Mouse (Mus musculus) stomach, embryonic 16.5 days (tissue): ENCODE results near the gene Ppp1r26. TPM values are rescaled to one million over a fixed set of nuclear protein-coding genes. Genes with fewer than 3 reads are reported as not detected.
"Not testable (repeated sequence)": the region's sequence is repeated elsewhere in the genome, so short reads cannot be mapped to it uniquely, and the experiment has no call there.

Experiments
- ATAC-seq: fragments of 200-750 bp; cut with Nextera tagmentation; 2 replicates; pipeline ENCODE4 v1.8.0; 2017; ENCODE audit warnings: moderate number of reproducible peaks, moderate TSS enrichment; ENCODE audit not compliant: insufficient read depth, low FRiP score
- H3K27ac ChIP-seq: fragments of 300-500 bp; sonication (generic); 2 replicates; pipeline ENCODE4 v1.5.1; 2014; ENCODE audit warnings: low read length
- H3K27me3 ChIP-seq: fragments of 300-500 bp; sonication (generic); 2 replicates; pipeline ENCODE4 v1.6.1; 2014; ENCODE audit warnings: low read length, control low read depth, mixed read lengths; ENCODE audit not compliant: control insufficient read depth, insufficient read depth
- H3K36me3 ChIP-seq: fragments of 300-500 bp; sonication (generic); 2 replicates; pipeline ENCODE4 v1.6.1; 2014; ENCODE audit warnings: low read length; ENCODE audit not compliant: control insufficient read depth, insufficient read depth
- H3K4me1 ChIP-seq: fragments of 300-500 bp; sonication (generic); 2 replicates; pipeline ENCODE4 v1.6.1; 2014; ENCODE audit warnings: low read length, control low read depth, mixed read lengths; ENCODE audit not compliant: control insufficient read depth, insufficient read depth
- H3K4me2 ChIP-seq: fragments of 300-500 bp; sonication (generic); 2 replicates; pipeline ENCODE4 v1.6.1; 2014; ENCODE audit warnings: low read depth, low read length, mixed read lengths
- H3K4me3 ChIP-seq: fragments of 300-500 bp; sonication (generic); replicated peaks from 2 replicates; pipeline ENCODE4 v1.5.1; 2014; ENCODE audit warnings: mild to moderate bottlenecking, low read length
- H3K9ac ChIP-seq: fragments of 300-500 bp; sonication (generic); 2 replicates; pipeline ENCODE4 v1.6.1; 2014; ENCODE audit warnings: low read length
- H3K9me3 ChIP-seq: fragments of 300-500 bp; sonication (generic); replicated peaks from 2 replicates; pipeline ENCODE4 v1.6.1; 2016; ENCODE audit warnings: low read length, control low read depth; ENCODE audit not compliant: control insufficient read depth
- WGBS: fragments of 180-500 bp; shearing (Covaris S2); extraction: QIAGEN DNeasy Blood & Tissue Kit; methylation state at CpG from one replicate; pipeline ENCODE4 v1.1.7; 2014; 5-methylcytosine and 5-hydroxymethylcytosine counted together
- polyA plus RNA-seq: library from polyadenylated mRNA; unstranded; fragments of >200 nt; fragmentation: Nextera tagmentation; extraction: Ambion mirVana; gene quantifications from 2 replicates; pipeline ENCODE4 v1.2.1, GENCODE M21; 2015

Ppp1r26 gene
- polyA plus RNA-seq, 1 experiment from 2014 or later, result 4.2 TPM

DNA sequence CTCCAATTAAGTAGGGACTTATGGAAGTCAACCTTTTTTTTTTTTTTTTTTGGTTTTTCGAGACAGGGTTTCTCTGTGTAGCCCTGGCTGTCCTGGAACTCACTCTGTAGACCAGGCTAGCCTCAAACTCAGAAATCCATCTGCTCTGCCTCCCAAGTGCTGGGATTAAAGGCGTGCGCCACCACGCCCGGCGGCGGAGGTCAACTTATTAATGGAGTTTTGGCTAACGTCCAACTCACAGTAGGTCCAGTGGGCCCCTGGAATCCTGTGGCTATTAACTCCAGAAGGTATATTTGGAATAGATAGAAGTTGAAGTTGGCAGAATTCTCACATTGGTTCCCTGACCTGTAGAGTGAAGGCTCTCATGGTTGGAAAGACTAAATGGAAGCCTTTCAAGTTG, 25.4 kb downstream of the Ppp1r26 start:
- WGBS, result 91% methylated on average over 8 of the region's 8 CpGs
- H3K4me1 ChIP-seq, H3K27me3 ChIP-seq, H3K4me3 ChIP-seq, ATAC-seq, H3K9ac ChIP-seq, H3K4me2 ChIP-seq, H3K9me3 ChIP-seq, H3K27ac ChIP-seq: not testable (repeated sequence)
- peaks cover 31% of the 10 kb centered on the region for H3K36me3 ChIP-seq

DNA sequence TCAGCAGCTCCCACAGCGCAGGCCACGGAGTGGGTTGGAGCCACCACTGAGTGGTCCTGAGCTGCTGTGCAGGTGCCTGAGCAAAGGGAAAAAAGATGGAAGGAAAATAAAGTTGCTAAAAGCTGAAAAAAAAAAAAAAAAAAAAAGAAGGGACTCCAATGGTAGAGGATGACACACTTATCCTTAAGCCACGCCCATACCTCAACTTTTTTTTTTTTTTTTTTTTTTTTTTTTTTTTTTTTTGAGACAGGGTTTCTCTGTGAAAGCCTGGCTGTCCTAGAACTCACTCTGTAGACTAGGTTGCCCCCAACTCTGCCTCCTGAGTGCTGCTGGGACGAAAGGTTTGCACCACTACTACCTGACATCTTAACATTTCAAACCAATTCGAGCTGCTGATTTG, 31.4 kb downstream of the Ppp1r26 start:
- 93% methylated on average over 5 of the region's 5 CpGs for WGBS
- H3K4me2 ChIP-seq, H3K27me3 ChIP-seq, H3K9ac ChIP-seq, H3K4me1 ChIP-seq, H3K4me3 ChIP-seq, H3K27ac ChIP-seq, ATAC-seq, H3K9me3 ChIP-seq, H3K36me3 ChIP-seq: not testable (repeated sequence)

DNA sequence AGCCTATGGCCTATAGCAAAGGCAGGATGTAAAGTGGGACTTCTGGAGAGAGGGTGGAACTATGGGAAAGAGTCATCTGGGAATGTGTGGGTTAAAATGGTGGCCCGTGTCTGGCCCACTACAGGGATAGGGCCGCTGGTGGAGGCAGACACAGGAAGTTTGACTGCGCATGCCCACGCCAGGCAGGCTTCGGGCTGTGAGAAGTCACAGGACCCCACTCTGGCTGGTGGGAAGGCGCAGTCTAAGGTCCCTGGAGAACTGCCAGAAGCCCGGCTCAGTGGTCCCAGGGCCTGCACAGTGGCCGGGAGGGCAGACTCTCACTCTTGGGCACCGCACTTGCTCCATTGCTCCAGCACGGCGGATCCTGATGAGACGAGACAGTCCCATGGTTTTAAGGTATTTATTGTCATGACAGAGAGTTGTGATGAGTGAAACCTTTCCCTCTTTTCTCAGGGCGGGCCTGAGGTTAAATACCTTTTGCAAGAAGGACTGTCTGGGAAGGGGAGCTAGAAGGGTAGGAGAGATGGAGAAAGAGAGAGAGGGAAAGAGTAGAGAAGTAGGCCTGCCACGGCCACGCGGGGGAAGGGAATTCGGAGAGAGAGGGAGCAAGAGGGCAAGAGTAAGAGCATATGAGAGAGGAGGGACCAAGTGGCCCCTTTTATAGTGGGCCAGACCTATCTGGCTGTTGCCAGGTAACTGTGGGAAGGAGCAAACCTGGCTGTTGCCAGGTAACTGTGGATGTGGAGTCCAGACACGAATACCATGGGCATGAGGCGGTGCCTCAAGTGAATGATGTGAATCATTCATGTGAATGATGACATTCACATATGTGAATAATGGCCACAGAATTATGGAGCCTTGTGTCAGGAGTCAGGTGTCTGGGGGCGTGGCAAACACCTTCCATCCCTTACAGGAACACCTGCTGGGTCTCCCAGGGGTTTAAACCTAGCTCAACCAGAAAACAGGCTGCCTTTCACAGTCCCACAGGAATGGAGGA, 32.9 kb downstream of the Ppp1r26 start:
- WGBS, result 62% methylated on average over 20 of the region's 20 CpGs
- Histone ChIP-seq H3K4me1 (no peaks in the 10 kb centered on the region), H3K27ac (no peak overlapping the region), H3K9ac (0 out of 2 replicates have a peak overlapping the region, but pooled peaks have one; percentile 9), H3K4me2 (peak overlapping the region; percentile 22; the same call in 1 of the 2 replicates), H3K36me3 (no peaks in the 10 kb centered on the region), H3K9me3 (no peaks in the 10 kb centered on the region), H3K4me3 (peak overlapping the region; percentile 24), H3K27me3 (no peaks in the 10 kb centered on the region)
- no peak for ATAC-seq

DNA sequence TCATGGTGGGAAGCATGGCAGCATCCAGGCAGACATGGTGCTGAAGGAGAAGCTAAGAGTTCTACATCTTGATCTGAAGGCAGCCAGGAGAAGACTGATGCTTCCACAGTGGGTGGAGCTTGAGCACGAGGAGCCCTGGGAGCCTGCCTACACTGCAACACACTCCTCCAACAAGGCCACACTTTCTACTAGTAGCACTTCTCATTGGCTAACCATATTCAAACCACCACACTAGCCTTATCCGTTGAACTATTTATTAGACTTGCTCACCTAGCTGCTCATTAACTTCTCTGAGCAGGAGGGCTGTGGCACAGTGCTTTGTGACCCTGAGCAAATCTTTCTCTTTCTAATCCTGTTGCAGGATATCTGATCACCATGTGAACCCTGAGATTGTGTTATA, 37.3 kb downstream of the Ppp1r26 start:
- Histone ChIP-seq H3K4me2 (no peak overlapping the region), H3K36me3 (no peaks in the 10 kb centered on the region), H3K27ac (no peak overlapping the region), H3K9ac (no peak overlapping the region), H3K27me3 (no peaks in the 10 kb centered on the region), H3K4me3 (no peak overlapping the region), H3K4me1 (no peaks in the 10 kb centered on the region), H3K9me3 (no peaks in the 10 kb centered on the region)
- ATAC-seq, result no peak
- WGBS, result 48% methylated on average over 2 of the region's 2 CpGs

DNA sequence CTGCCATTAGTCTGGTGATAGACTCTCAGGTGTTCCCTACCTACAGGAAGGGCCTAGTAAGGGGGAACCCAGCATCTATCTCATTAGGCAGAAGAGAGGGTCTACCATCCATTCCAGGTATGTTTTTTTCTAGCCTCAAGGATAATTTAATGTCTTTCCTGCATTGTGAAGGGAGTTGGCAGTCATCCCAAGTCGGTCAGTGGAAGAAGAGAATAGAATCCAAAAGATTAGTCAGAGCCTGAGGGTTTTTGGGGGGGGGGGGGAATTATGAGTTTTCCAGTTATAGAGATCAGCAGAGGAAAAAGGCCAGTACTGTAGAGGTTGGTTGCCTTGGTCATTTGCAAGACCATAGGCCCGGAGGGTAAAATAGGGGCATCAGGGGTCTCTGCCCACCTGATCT, 47.9 kb downstream of the Ppp1r26 start:
- 69% methylated on average over 2 of the region's 2 CpGs for WGBS
- Histone ChIP-seq H3K27ac (no peak overlapping the region), H3K9me3 (no peaks in the 10 kb centered on the region), H3K4me1 (peaks cover 16% of the 10 kb centered on the region), H3K4me2 (no peak overlapping the region), H3K4me3 (no peak overlapping the region), H3K9ac (no peak overlapping the region), H3K27me3 (no peaks in the 10 kb centered on the region), H3K36me3 (no peaks in the 10 kb centered on the region)
- ATAC-seq, result no peak

DNA sequence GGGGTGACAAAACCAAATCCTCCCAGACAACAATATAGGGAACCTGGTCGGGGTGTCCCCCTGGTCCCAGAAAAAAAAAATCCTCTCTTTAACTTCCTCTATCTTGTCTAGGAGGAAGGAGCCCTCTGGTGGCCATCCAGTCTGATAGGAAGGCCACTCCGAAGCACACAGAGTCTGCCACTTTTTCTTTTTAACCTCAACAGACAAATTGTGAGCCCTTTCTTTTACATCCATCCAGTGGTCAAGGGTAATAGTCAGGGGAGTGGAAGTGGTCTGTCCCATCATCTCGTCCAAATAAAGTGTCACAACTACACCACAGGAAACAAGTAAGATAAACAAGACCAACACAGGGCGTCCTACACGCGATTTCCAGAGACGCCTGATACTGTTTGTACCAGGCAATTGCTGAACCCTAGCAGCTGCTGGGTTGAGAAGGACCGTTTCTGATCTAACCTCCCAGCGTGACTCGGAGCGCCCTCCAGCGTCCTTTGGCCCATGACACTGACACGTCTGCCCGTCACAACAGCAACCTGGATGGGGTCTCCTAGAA, 48.7 kb downstream of the Ppp1r26 start:
- peak overlapping the region; percentile 90; the same call in 1 of the 2 replicates for H3K27ac ChIP-seq
- H3K4me2 ChIP-seq, result no peak overlapping the region
- no peaks in the 10 kb centered on the region for H3K27me3 ChIP-seq
- H3K4me3 ChIP-seq, result no peak overlapping the region
- H3K4me1 ChIP-seq, result peaks cover 16% of the 10 kb centered on the region
- no peaks in the 10 kb centered on the region for H3K36me3 ChIP-seq
- no peaks in the 10 kb centered on the region for H3K9me3 ChIP-seq
- H3K9ac ChIP-seq, result no peak overlapping the region
- WGBS, result 68% methylated on average over 14 of the region's 14 CpGs
- ATAC-seq, result no peak

DNA sequence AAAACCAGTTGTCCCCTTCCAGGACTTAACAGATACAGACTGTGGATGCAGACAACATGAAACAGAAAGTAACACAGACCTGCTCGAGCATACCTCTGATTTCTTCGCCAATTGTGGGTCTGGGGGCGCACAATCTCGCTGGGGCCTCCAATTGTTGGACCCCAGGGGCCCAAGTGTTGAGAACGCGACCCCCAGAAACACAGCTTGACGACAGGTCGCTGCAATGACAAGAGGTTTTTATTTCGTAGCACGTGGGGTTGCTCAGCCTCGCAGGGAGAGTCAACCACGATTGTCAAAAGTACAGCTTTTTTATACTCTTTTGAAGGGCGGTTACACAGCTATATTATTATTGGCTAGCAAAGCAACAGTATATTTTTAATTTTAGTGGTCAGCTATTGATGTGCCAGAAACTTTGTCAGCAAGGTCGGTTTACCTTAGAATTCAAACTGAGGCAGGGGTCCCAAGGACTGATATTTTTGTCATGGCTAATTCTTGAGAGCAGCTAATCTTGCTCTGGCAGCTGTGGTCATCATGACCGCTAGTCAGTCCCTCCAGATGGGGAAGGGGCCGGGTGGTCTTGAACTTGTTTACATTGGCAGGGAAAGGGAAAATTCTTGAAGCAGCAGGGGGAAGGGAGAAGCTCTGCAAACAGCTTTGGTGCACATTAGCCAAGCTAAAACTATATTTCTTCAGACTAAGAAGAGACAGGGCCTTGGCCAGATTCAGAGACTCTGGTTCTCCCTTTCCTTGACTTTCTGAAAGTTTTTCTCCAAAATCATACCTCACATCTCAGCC, 49.4 kb downstream of the Ppp1r26 start:
- no peaks in the 10 kb centered on the region for H3K27me3 ChIP-seq
- no peaks in the 10 kb centered on the region for H3K9me3 ChIP-seq
- H3K27ac ChIP-seq, result peak overlapping the region; percentile 90
- ATAC-seq, result no peak
- peaks cover 16% of the 10 kb centered on the region for H3K4me1 ChIP-seq
- H3K9ac ChIP-seq, result no peak overlapping the region; the same call in 1 of the 2 replicates
- no peak overlapping the region for H3K4me3 ChIP-seq
- 73% methylated on average over 16 of the region's 16 CpGs for WGBS
- H3K36me3 ChIP-seq, result no peaks in the 10 kb centered on the region
- peak overlapping the region; percentile 34; the same call in 1 of the 2 replicates for H3K4me2 ChIP-seq

DNA sequence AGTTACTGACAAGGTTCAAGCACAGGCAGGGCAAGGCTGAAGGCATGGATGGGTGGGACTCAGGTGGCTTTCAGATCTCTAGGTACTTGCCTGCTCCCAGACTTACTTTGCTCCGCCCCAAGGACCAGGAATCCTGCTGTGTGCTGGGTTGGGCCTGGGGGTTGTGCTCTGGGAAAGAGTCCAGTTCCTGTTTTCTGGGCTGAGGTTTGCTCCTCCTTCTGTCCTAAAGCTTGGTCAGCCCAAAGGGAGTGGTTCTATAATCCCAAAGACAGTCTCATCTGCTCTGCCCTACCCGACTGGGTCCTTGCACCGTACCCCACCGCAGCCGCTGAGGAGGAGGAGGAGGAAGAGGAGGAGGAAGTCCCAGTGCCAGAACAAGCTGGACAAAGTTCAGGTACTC, 50.1 kb downstream of the Ppp1r26 start, which contains the start of gene Gbgt1:
Gene Gbgt1 (plus strand): TSS at position 221 of the 400 bp plus-strand sequence.
- H3K4me2 ChIP-seq, result peak within 1 kb of the TSS; percentile 34
- no peaks in the 10 kb centered on the region for H3K36me3 ChIP-seq
- peak within 1 kb of the TSS; percentile 30 for H3K4me3 ChIP-seq
- WGBS, result 45% methylated on average over 5 of the region's 5 CpGs
- no peaks in the 10 kb centered on the region for H3K27me3 ChIP-seq
- peak; percentile 75; the same call in 1 of the 2 replicates for ATAC-seq
- H3K4me1 ChIP-seq, result peaks cover 16% of the 10 kb centered on the region
- peak within 1 kb of the TSS; percentile 49 for H3K9ac ChIP-seq
- peak within 1 kb of the TSS; percentile 90 for H3K27ac ChIP-seq
- H3K9me3 ChIP-seq, result no peaks in the 10 kb centered on the region
